Mouse (Mus musculus): ENCODE measurements around the gene Pfkl. TPM values are rescaled to one million over a fixed set of nuclear protein-coding genes. Genes with fewer than 3 reads are reported as not detected.
"Not testable (repeated sequence)": the region's sequence is repeated elsewhere in the genome, so short reads cannot be mapped to it uniquely, and the experiment has no call there.

The Pfkl gene
- total RNA-seq, 4 experiments from 2014 or later: 224 to 240 (median 229) TPM

- DNase-seq (ENCODE audit: low spot score in 2 of 2): peak in 1 of 2 experiments; percentile 55
These were observed 38.0 kb downstream of the Pfkl start for GRCm38 (mm10) chr10:77971709-77972553.

GRCm38 (mm10) chr10:77971191-77971590 is 38.7 kb downstream of the Pfkl start:
- DNase-seq (ENCODE audit: low spot score in 2 of 2): no peak

- peak in 1 of 2 experiments; percentile 27 for DNase-seq (ENCODE audit: low spot score in 2 of 2)
These were observed 39.4 kb downstream of the Pfkl start, which contains the start of gene Trpm2 for GRCm38 (mm10) chr10:77970481-77970880. Gene Trpm2 (minus strand): TSS chr10:77970563.

- DNase-seq (ENCODE audit: low spot score in 2 of 2): no peak
These were observed 39.9 kb downstream of the Pfkl start for GRCm38 (mm10) chr10:77969973-77970325.

GRCm38 (mm10) chr10:77969274-77969972 is 40.5 kb downstream of the Pfkl start:
- peak; percentile 52 to 71 for DNase-seq (ENCODE audit: low spot score in 2 of 2)

- no peak for DNase-seq (ENCODE audit: low spot score in 2 of 2)
These were observed 45.9 kb downstream of the Pfkl start for GRCm38 (mm10) chr10:77963971-77964370.

- DNase-seq (ENCODE audit: low spot score in 2 of 2): no peak
These were observed 47.2 kb downstream of the Pfkl start for GRCm38 (mm10) chr10:77962725-77963124.

- DNase-seq (ENCODE audit: low spot score in 2 of 2): not testable (repeated sequence)
These were observed 59.4 kb downstream of the Pfkl start for GRCm38 (mm10) chr10:77950468-77950867.

GRCm38 (mm10) chr10:77939685-77940084 is 70.2 kb downstream of the Pfkl start:
- DNase-seq (ENCODE audit: low spot score in 2 of 2): no peak

Other genes starting within 250 kb of the Pfkl start
- gene Gm3238, start 238.8 kb downstream of the Pfkl start, total RNA-seq (2022): not detected
- not detected for gene Gm7138, start 233.1 kb downstream of the Pfkl start, total RNA-seq (2022)
- gene Gm3250, start 227.5 kb downstream of the Pfkl start, total RNA-seq (2022): not detected
- not detected for gene Gm7137, start 221.9 kb downstream of the Pfkl start, total RNA-seq (2022)
- gene Gm9639, start 215.0 kb downstream of the Pfkl start, total RNA-seq (2022): not detected
- not detected for gene Gm19668, start 210.9 kb downstream of the Pfkl start, total RNA-seq (2022)
- not detected for gene Gm9507, start 198.2 kb downstream of the Pfkl start, total RNA-seq (2022)
- gene Gm2696, start 195.4 kb downstream of the Pfkl start, total RNA-seq (2022): not detected
- gene Krtap10-4, start 183.0 kb downstream of the Pfkl start, total RNA-seq (2022): not detected
- gene Krtap10-10, start 174.1 kb downstream of the Pfkl start, total RNA-seq (2022): not detected
- not detected for gene Gm36176, start 163.3 kb downstream of the Pfkl start, total RNA-seq (2022)
- not detected for gene Gm10318, start 157.2 kb downstream of the Pfkl start, total RNA-seq (2022)
- gene Gm3285, start 148.1 kb downstream of the Pfkl start, total RNA-seq (2022): not detected
- gene Lrrc3, start 107.5 kb downstream of the Pfkl start, total RNA-seq (2022): 1 to 10 TPM; 4.5 to 7.7 (median 5.4) TPM
- gene Trpm2, start 39.5 kb downstream of the Pfkl start, total RNA-seq (2022): 10 to 100 TPM; 43.0 to 47.6 (median 45.7) TPM
- gene 1810043G02Rik, start 31.6 kb downstream of the Pfkl start, total RNA-seq (2022): 10 to 100 TPM; 36.6 to 46.0 (median 40.5) TPM
- under 1 TPM in 3 of 4 experiments, not detected in 1; 0.29 to 0.72 (median 0.30) TPM for gene Dnmt3l, start 31.9 kb upstream of the Pfkl start, total RNA-seq (2022)
- gene Aire, start 33.5 kb upstream of the Pfkl start, total RNA-seq (2022): under 1 TPM; 0.56 to 0.93 (median 0.63) TPM
- 10 to 100 TPM; 12.1 to 13.2 (median 13.0) TPM for gene Icosl, start 59.2 kb upstream of the Pfkl start, total RNA-seq (2022)
- gene D10Jhu81e, start 159.7 kb upstream of the Pfkl start, total RNA-seq (2022): 100 to 1,000 TPM; 120 to 134 (median 127) TPM
- 10 to 100 TPM; 19.6 to 22.1 (median 20.3) TPM for gene Pwp2, start 175.1 kb upstream of the Pfkl start, total RNA-seq (2022)
- 10 to 100 TPM; 74.1 to 95.5 (median 86.6) TPM for gene Trappc10, start 234.6 kb upstream of the Pfkl start, total RNA-seq (2022)